Mouse (Mus musculus) liver, embryonic 14.5 days (tissue): ENCODE measurements around the gene Zdhhc12.

ENCODE experiments used
- CTCF ChIP-seq: IDR thresholded peaks from 2 replicates; pipeline ENCODE4 v1.5.1; 2016; ENCODE audit warnings: antibody characterized with exemption, low read depth, control low read depth
- EP300 ChIP-seq: IDR thresholded peaks from 2 replicates; pipeline ENCODE4 v1.6.1; 2016; ENCODE audit warnings: antibody characterized with exemption, low read depth

DNA sequence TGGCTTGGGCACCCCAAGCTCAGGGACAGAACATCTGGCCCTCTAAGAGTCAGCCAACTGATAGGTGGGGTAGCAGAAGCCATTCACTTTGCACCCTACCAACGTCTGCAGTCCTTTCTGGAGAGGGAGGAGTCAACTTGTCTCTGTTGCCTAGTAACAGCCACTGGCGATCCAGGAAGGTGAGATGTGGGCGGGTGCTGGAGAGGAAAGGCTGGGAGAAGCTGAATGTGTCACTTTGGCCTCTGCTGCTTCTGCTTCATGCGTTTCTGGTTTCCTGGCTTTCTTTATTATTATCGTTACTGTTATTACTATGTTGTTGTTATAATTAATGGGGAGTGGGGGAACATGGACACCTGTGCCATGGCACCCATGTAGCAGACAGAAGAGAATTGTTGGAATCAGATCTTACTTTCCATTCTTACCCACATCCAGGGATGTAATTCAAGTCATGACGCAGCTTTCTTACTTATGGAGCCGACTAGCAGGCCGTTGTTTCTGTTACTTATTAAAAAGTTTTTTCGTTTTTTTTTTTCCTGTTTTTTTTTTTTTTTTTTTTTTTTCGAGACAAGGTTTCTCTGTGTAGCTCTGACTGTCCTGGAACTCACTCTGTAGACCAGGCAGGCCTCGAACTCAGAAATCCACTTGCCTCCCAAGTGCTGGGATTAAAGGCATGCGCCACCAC is 36.1 kb downstream of the Zdhhc12 start, which contains the start of gene Set:
- TF ChIP-seq CTCF (no peak), EP300 (no peak)
